Mouse (Mus musculus) stomach, postnatal 0 days (tissue): ENCODE data around the gene Uap1. TPM values are rescaled to one million over a fixed set of nuclear protein-coding genes. Genes with fewer than 3 reads are reported as not detected.

Experiments
- ATAC-seq: fragments of 200-750 bp; cut with Nextera tagmentation; 2 replicates; pipeline ENCODE4 v1.8.0; 2017; ENCODE audit not compliant: low FRiP score, low TSS enrichment
- DNase-seq: peaks from one replicate; pipeline ENCODE4 v3.0.0-alpha.2; 2016; ENCODE audit warnings: low spot score
- H3K27ac ChIP-seq: fragments of 300-500 bp; sonication (generic); replicated peaks from 2 replicates; pipeline ENCODE4 v1.5.1; 2014; ENCODE audit warnings: mild to moderate bottlenecking, control low read depth
- H3K27me3 ChIP-seq: fragments of 300-500 bp; sonication (generic); 2 replicates; pipeline ENCODE4 v1.6.1; 2014; ENCODE audit warnings: low read length; ENCODE audit not compliant: control insufficient read depth, insufficient read depth
- H3K36me3 ChIP-seq: fragments of 300-500 bp; sonication (generic); 2 replicates; pipeline ENCODE4 v1.6.1; 2014; ENCODE audit warnings: low read length, mixed read lengths; ENCODE audit not compliant: control insufficient read depth, insufficient read depth
- H3K4me1 ChIP-seq: fragments of 300-500 bp; sonication (generic); replicated peaks from 2 replicates; pipeline ENCODE4 v1.6.1; 2014; ENCODE audit warnings: antibody characterized with exemption; ENCODE audit not compliant: control insufficient read depth, insufficient read depth
- H3K4me2 ChIP-seq: fragments of 300-500 bp; sonication (generic); replicated peaks from 2 replicates; pipeline ENCODE4 v1.6.1; 2014; ENCODE audit warnings: low read depth, mild to moderate bottlenecking, control low read depth, moderate library complexity
- H3K4me3 ChIP-seq: fragments of 300-500 bp; sonication (generic); 2 replicates; pipeline ENCODE4 v1.5.1; 2014; ENCODE audit warnings: low read depth, low read length, control low read depth
- H3K9ac ChIP-seq: fragments of 300-500 bp; sonication (generic); 2 replicates; pipeline ENCODE4 v1.6.1; 2014; ENCODE audit warnings: mild to moderate bottlenecking, low read length, control low read depth, mixed read lengths
- H3K9me3 ChIP-seq: fragments of 300-500 bp; sonication (generic); 2 replicates; pipeline ENCODE4 v1.6.1; 2016; ENCODE audit warnings: low read length; ENCODE audit not compliant: control insufficient read depth
- CTCF ChIP-seq: IDR thresholded peaks from 2 replicates; pipeline ENCODE4 v1.5.1; 2016; ENCODE audit warnings: antibody characterized with exemption, low read depth, mild to moderate bottlenecking, moderate library complexity
- EP300 ChIP-seq: optimal IDR thresholded peaks from 2 replicates; pipeline ENCODE3; 2016; ENCODE audit warnings: antibody characterized with exemption
- WGBS: fragments of 180-500 bp; shearing (Covaris S2); extraction: QIAGEN DNeasy Blood & Tissue Kit; methylation state at CpG from one replicate; pipeline ENCODE4 v1.1.7; 2014; 5-methylcytosine and 5-hydroxymethylcytosine counted together
- polyA plus RNA-seq: library from polyadenylated mRNA; unstranded; fragments of >200 nt; fragmentation: Nextera tagmentation; extraction: Ambion mirVana; gene quantifications from 2 replicates; pipeline ENCODE4 v1.2.1, GENCODE M21; 2015

The Uap1 gene
- polyA plus RNA-seq, 1 experiment from 2014 or later: 65.0 TPM

DNA sequence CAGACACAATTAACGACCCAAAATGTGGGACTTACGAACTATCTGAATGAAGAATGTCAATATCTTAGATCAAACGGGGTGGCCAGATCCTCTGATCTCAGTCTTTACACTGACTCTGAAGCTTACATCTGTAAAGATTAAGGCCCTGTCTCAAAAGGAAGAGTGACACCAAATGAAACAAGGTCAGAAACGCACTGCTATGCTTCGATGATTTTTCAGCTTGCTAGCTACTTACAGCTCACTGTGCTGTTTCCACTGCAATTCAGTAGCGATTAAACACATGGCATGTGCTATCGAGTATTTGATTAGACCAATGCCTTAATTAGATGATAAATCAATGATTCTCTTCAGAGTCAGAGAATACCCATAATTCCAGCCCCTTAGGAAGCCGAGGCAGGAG lies 20.8 kb downstream of the Uap1 start:
- Histone ChIP-seq H3K9ac (no peak overlapping the region), H3K9me3 (no peaks in the 10 kb centered on the region), H3K4me1 (no peaks in the 10 kb centered on the region), H3K36me3 (peaks cover 8% of the 10 kb centered on the region), H3K27ac (no peak overlapping the region), H3K4me3 (no peak overlapping the region), H3K4me2 (no peak overlapping the region), H3K27me3 (no peaks in the 10 kb centered on the region)
- no peak for TF ChIP-seq CTCF
- TF ChIP-seq EP300: no peak
- DNase-seq (no peak), ATAC-seq (no peak)
- 87% methylated on average over 8 of the region's 8 CpGs for WGBS

DNA sequence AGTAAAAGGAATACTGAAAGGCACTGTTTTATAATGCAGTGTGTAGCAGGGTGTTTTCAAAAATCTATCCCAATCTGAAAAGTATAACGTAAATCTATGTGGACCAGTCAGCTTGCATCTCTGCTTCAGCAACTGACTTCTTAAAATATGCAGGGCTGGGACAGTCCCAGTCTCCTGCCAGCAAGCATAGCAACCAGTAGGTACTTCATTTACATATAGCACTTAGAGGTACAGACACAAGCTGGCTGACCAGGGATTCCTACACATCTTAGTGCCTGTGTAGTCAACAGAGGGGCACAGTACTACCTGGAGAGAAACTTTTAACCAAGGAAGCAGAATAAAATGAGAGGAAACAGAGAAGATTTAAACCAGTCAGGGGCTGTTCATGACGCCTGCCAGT lies 22.2 kb downstream of the Uap1 start:
- Histone ChIP-seq H3K4me3 (no peak overlapping the region), H3K4me1 (no peaks in the 10 kb centered on the region), H3K9me3 (no peaks in the 10 kb centered on the region), H3K9ac (no peak overlapping the region), H3K36me3 (peaks cover 15% of the 10 kb centered on the region), H3K4me2 (no peak overlapping the region), H3K27me3 (no peaks in the 10 kb centered on the region), H3K27ac (no peak overlapping the region)
- 96% methylated on average over 2 of the region's 2 CpGs for WGBS
- DNase-seq (no peak), ATAC-seq (no peak)
- TF ChIP-seq EP300: no peak
- TF ChIP-seq CTCF: no peak

DNA sequence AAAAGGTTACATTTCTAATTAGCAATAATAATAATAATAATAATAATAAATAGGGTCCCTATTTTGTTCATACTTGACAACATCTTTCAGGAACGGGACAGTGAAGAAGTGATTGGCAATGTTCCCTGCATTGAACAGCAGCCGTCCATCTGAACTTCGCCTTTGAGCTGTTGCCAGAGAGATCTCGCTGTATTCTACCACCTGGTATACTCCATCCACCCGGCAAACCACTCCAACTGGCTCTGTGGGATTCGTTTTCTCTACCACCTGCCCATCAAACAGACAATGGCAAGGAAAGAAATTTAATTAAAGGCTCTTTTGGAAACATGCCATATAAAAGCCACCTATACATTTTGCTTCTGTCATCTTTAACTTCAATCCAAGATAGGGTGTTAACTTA lies 23.9 kb downstream of the Uap1 start:
- Histone ChIP-seq H3K9ac (no peak overlapping the region), H3K27ac (no peak overlapping the region), H3K9me3 (no peaks in the 10 kb centered on the region), H3K36me3 (peaks cover 16% of the 10 kb centered on the region), H3K27me3 (no peaks in the 10 kb centered on the region), H3K4me2 (no peak overlapping the region), H3K4me1 (no peaks in the 10 kb centered on the region), H3K4me3 (no peak overlapping the region)
- whole genome bisulfite sequencing: 75% methylated on average over 6 of the region's 6 CpGs
- ATAC-seq: no peak
- no peak for DNase-seq
- TF ChIP-seq EP300 (no peak), CTCF (no peak)

DNA sequence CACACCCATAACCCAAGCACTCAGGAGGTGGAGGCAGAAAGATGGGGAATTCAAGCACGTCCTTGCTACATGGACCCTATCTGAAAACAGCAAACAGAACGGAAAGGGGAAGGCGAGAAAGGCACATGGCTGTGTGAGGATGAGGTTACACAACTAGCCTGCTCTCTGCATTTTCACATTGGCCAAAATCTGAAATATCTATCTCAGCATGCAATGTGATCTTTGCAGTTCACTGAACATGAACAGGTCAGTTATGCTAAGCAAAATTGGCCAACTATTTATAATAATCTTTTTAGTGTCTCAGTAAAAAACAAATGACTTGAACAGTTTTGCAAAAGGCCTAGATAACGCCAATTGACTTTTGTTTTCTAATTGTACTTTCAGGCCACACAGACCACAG lies 25.0 kb downstream of the Uap1 start:
- ATAC-seq (no peak), DNase-seq (no peak)
- TF ChIP-seq CTCF (no peak), EP300 (no peak)
- Histone ChIP-seq H3K9ac (no peak overlapping the region), H3K4me1 (no peaks in the 10 kb centered on the region), H3K27me3 (no peaks in the 10 kb centered on the region), H3K36me3 (peaks cover 16% of the 10 kb centered on the region), H3K9me3 (no peaks in the 10 kb centered on the region), H3K4me2 (no peak overlapping the region), H3K4me3 (no peak overlapping the region), H3K27ac (no peak overlapping the region)
- 86% methylated on average over 4 of the region's 4 CpGs for WGBS

DNA sequence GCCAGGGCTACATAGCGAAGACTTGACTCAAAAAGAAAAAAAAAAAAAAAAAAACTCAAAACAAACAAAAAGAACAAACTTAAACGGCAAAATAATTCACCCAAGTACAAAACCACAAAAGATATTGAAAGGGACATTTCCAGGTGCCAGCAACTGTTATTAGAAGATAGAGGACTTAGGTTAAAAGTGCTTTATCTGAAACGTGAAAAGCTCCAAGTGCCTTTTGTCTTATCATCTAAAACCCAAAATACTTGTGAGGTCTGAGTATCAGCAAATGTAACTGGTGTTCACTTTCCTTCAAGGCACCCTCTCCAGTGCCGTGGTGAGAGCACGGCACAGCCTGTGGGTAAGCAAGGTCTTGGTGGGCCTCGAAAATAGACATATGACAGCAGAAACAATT lies 26.2 kb downstream of the Uap1 start:
- 77% methylated on average over 6 of the region's 6 CpGs for WGBS
- Histone ChIP-seq H3K9ac (no peak overlapping the region), H3K4me3 (no peak overlapping the region), H3K9me3 (no peaks in the 10 kb centered on the region), H3K27me3 (no peaks in the 10 kb centered on the region), H3K4me1 (no peaks in the 10 kb centered on the region), H3K27ac (no peak overlapping the region), H3K4me2 (no peak overlapping the region), H3K36me3 (peaks cover 16% of the 10 kb centered on the region)
- TF ChIP-seq EP300: no peak
- TF ChIP-seq CTCF: no peak
- DNase-seq: no peak
- no peak for ATAC-seq

DNA sequence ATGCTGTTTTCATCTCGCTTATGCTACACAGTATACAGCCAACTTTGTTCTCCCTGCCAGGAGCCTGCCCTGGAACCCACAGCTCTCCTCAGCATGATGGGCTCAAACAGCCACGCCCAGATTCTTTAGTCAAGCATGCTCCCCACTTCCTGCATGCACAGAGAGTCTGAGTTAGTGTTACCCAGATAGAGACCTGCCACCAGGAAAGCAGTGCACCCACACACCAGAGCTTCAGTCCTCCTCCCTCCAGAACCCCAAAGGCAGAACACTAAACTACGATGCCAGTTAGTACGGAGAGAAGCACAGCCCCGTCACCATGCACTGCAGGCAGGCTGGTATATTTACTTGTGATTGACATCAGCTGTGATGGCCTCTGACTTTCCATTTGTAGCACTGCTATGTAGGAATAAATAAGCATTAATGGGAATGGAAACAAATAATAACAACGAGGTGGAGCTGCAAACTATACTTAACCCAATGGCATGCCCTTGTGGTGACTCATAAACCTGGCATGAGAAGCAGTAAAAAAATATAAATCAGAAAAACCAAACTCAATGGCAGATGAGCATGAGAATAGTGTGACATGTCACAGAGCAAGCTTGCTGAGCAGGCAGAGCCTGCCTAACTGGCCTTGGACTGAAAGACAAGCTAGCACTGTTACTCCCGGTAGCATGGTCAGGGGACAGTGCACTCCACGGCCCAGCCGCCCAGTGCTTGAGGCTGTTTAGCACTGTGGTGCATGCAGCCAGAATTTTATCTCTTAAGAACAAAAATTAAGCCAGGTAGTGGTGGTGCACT lies 26.9 kb downstream of the Uap1 start:
- H3K9me3 ChIP-seq: no peaks in the 10 kb centered on the region
- 66% methylated on average over 9 of the region's 9 CpGs for WGBS
- DNase-seq (no peak), ATAC-seq (0 out of 2 replicates have a peak, but pooled peaks have one; percentile 29)
- peaks cover 16% of the 10 kb centered on the region for H3K36me3 ChIP-seq
- H3K9ac ChIP-seq: no peak overlapping the region
- H3K27ac ChIP-seq: no peak overlapping the region
- no peaks in the 10 kb centered on the region for H3K27me3 ChIP-seq
- no peak overlapping the region for H3K4me3 ChIP-seq
- TF ChIP-seq EP300: no peak
- no peak overlapping the region for H3K4me2 ChIP-seq
- H3K4me1 ChIP-seq: no peaks in the 10 kb centered on the region
